Mouse (Mus musculus): Measurements from ENCODE around the gene Gls. TPM values are rescaled to one million over a fixed set of nuclear protein-coding genes. Genes with fewer than 3 reads are reported as not detected.

Gls gene
- 14.6 and 16.0 TPM in 2 replicates for polyA plus RNA-seq (2016; fragmentation: Nextera tagmentation; extraction: Ambion mirVana)

- Histone ChIP-seq H3K4me3 (peak within 1 kb of the TSS; percentile 90), H3K4me1 (peaks cover 27% of the 10 kb centered on the region), H3K36me3 (replicated peaks) (no peaks in the 10 kb centered on the region), H3K27me3 (ENCODE audit: poor library complexity, severe bottlenecking) (peaks cover 12% of the 10 kb centered on the region), H3K27ac (peak within 1 kb of the TSS; percentile 96), H3K9me3 (no peaks in the 10 kb centered on the region)
- peak; percentile 96 for DNase-seq (ENCODE audit: extremely low spot score, low spot score)
- under 1% methylated on average over 46 of the region's 46 CpGs for WGBS
These were observed at the start of gene Gls for GRCm38 (mm10) chr1:52233143-52233713. Gls (minus strand) TSS chr1:52233232.

GRCm38 (mm10) chr1:52279831-52280595 lies 47.0 kb upstream of the Gls start:
- Histone ChIP-seq H3K9me3 (no peaks in the 10 kb centered on the region), H3K27me3 (ENCODE audit: poor library complexity, severe bottlenecking) (no peaks in the 10 kb centered on the region), H3K27ac (no peak overlapping the region), H3K36me3 (replicated peaks) (no peaks in the 10 kb centered on the region), H3K4me3 (no peak overlapping the region), H3K4me1 (0 out of 2 replicates have a peak, but pooled peaks cover 6% of the 10 kb centered on the region)
- WGBS: 64% methylated on average over 7 of the region's 7 CpGs
- no peak for DNase-seq (ENCODE audit: extremely low spot score, low spot score)

DNA sequence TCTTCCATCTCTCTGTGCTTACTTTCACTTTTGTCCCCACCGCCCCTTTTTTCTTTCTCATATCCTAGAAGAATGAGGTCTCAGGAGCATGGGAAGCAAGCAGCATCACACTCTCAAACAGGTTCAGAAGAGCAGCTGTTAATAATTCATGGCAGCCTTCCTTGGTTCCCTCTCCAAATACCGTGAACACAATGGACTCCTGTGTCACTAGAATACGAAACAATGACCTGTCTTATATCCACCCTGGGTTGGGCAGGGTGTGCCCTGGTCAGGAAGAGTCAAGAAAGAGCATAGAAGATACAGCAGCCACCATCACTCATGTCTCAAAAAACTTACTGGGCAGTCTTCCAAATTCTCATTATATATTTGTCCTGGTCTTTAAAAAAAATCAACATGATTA lies 46.3 kb upstream of the Gls start:
- no peaks in the 10 kb centered on the region for H3K27me3 ChIP-seq (ENCODE audit: poor library complexity, severe bottlenecking)
- 64% methylated on average over 3 of the region's 3 CpGs for WGBS
- no peaks in the 10 kb centered on the region for H3K36me3 ChIP-seq (replicated peaks)
- no peak for DNase-seq (ENCODE audit: extremely low spot score, low spot score)
- H3K4me1 ChIP-seq: 0 out of 2 replicates have a peak, but pooled peaks cover 6% of the 10 kb centered on the region
- no peaks in the 10 kb centered on the region for H3K9me3 ChIP-seq
- H3K27ac ChIP-seq: no peak overlapping the region
- no peak overlapping the region for H3K4me3 ChIP-seq

- Histone ChIP-seq H3K36me3 (replicated peaks) (no peaks in the 10 kb centered on the region), H3K4me3 (no peak overlapping the region), H3K27ac (no peak overlapping the region), H3K27me3 (ENCODE audit: poor library complexity, severe bottlenecking) (no peaks in the 10 kb centered on the region), H3K9me3 (no peaks in the 10 kb centered on the region), H3K4me1 (0 out of 2 replicates have a peak, but pooled peaks cover 6% of the 10 kb centered on the region)
- 72% methylated on average over 6 of the region's 6 CpGs for WGBS
- no peak for DNase-seq (ENCODE audit: extremely low spot score, low spot score)
These were observed 45.0 kb upstream of the Gls start for GRCm38 (mm10) chr1:52278073-52278472.

GRCm38 (mm10) chr1:52274210-52274609 lies 41.2 kb upstream of the Gls start:
- Histone ChIP-seq H3K36me3 (replicated peaks) (no peaks in the 10 kb centered on the region), H3K9me3 (no peaks in the 10 kb centered on the region), H3K4me1 (no peaks in the 10 kb centered on the region), H3K4me3 (no peak overlapping the region), H3K27me3 (ENCODE audit: poor library complexity, severe bottlenecking) (no peaks in the 10 kb centered on the region), H3K27ac (no peak overlapping the region)
- 87% methylated on average over 3 of the region's 3 CpGs for WGBS
- DNase-seq (ENCODE audit: extremely low spot score, low spot score): no peak

DNA sequence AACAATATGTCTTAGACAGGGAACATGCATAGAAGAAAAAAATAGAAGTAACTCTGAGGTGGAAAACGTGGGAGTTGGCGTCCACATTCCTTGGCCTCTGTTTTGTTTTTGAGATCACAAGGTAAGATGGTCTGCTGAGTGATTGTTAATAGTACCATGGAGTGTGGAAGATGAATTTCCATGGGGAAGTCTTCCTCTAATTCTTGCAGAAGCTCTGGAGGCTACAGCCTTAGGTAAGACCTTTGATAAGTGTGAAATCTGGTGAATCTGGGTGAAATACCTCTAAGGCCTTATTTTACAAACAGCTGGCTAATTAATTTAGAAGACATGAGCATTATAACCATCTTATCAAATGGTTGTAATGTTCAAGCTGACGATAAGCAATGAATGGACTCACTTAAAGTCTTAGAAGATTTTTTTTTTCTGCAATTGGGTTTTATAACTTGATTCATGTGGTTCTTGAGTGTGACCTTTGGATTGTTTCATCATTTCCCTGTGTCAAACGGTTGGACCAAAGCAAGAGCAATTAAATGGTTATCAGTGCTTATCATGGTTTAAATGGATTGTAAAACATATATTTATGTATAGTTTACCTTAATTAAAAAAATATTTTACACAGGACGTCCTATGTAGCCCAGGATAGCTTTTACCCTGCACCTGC lies 39.1 kb upstream of the Gls start:
- WGBS: 87% methylated on average over 5 of the region's 5 CpGs

DNA sequence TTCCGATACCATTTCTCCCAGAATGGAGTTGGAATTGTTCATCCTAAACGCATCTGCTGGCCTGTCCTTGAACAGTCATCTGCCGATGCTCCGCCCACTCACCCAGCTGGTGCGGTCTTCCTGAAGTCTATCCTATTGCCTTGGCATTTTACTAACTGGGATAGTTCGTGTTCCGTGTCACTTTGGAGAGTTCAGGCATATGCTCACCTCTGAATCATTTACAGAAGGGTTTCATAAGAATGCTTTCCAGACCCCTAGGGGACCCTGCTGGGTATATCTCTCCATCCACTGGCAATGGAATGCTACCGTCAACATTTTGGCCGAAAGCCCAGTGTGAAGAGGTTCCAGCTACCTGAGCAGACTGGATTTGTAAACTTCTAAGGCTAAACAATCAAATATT lies 37.3 kb upstream of the Gls start:
- 90% methylated on average over 9 of the region's 9 CpGs for WGBS
- H3K4me3 ChIP-seq: no peak overlapping the region
- DNase-seq (ENCODE audit: extremely low spot score, low spot score): no peak
- H3K9me3 ChIP-seq: no peaks in the 10 kb centered on the region
- no peak overlapping the region for H3K27ac ChIP-seq
- no peaks in the 10 kb centered on the region for H3K27me3 ChIP-seq (ENCODE audit: poor library complexity, severe bottlenecking)
- H3K36me3 ChIP-seq (replicated peaks): no peaks in the 10 kb centered on the region
- no peaks in the 10 kb centered on the region for H3K4me1 ChIP-seq

More for the DNA sequence above, 39.1 kb upstream of the Gls start:
- H3K4me3 ChIP-seq: no peak overlapping the region
- no peaks in the 10 kb centered on the region for H3K36me3 ChIP-seq (replicated peaks)
- H3K27me3 ChIP-seq (ENCODE audit: poor library complexity, severe bottlenecking): no peaks in the 10 kb centered on the region
- DNase-seq (ENCODE audit: extremely low spot score, low spot score): no peak
- H3K27ac ChIP-seq: no peak overlapping the region
- no peaks in the 10 kb centered on the region for H3K9me3 ChIP-seq
- H3K4me1 ChIP-seq: no peaks in the 10 kb centered on the region

DNA sequence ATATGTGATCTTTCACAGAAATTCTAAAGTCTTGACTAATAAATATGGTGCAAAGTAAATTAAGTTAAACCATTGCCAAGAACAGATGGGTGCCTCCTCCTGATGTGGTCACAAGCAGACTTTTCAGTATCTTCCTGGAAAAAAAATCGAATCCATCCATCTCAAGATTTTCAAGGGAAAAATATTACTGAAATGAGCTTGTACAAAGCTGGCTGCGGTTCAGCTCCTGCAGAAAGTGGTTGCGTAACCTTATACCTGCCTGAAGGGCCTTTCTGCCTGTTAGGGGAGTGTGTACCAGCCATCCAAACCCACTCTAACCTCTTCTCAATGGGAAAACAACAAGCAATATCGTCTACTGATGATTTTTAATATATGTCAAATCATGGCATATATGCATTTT lies 36.6 kb upstream of the Gls start:
- WGBS: 93% methylated on average over 4 of the region's 4 CpGs
- H3K27ac ChIP-seq: no peak overlapping the region
- H3K27me3 ChIP-seq (ENCODE audit: poor library complexity, severe bottlenecking): no peaks in the 10 kb centered on the region
- no peak overlapping the region for H3K4me3 ChIP-seq
- H3K4me1 ChIP-seq: no peaks in the 10 kb centered on the region
- no peaks in the 10 kb centered on the region for H3K9me3 ChIP-seq
- DNase-seq (ENCODE audit: extremely low spot score, low spot score): no peak
- no peaks in the 10 kb centered on the region for H3K36me3 ChIP-seq (replicated peaks)

- no peak overlapping the region for H3K27ac ChIP-seq
- 91% methylated on average over 6 of the region's 6 CpGs for WGBS
- DNase-seq (ENCODE audit: extremely low spot score, low spot score): no peak
- no peaks in the 10 kb centered on the region for H3K27me3 ChIP-seq (ENCODE audit: poor library complexity, severe bottlenecking)
- no peaks in the 10 kb centered on the region for H3K4me1 ChIP-seq
- H3K36me3 ChIP-seq (replicated peaks): no peaks in the 10 kb centered on the region
- no peaks in the 10 kb centered on the region for H3K9me3 ChIP-seq
- H3K4me3 ChIP-seq: no peak overlapping the region
These were observed 35.0 kb upstream of the Gls start for GRCm38 (mm10) chr1:52268006-52268405.

- DNase-seq (ENCODE audit: extremely low spot score, low spot score): no peak
- no peaks in the 10 kb centered on the region for H3K9me3 ChIP-seq
- no peaks in the 10 kb centered on the region for H3K27me3 ChIP-seq (ENCODE audit: poor library complexity, severe bottlenecking)
- H3K4me3 ChIP-seq: no peak overlapping the region
- 60% methylated on average over 3 of the region's 3 CpGs for WGBS
- no peaks in the 10 kb centered on the region for H3K36me3 ChIP-seq (replicated peaks)
- no peaks in the 10 kb centered on the region for H3K4me1 ChIP-seq
- H3K27ac ChIP-seq: no peak overlapping the region
These were observed 34.6 kb upstream of the Gls start for GRCm38 (mm10) chr1:52267606-52268005.

- Histone ChIP-seq H3K4me3 (no peak overlapping the region), H3K27me3 (ENCODE audit: poor library complexity, severe bottlenecking) (no peaks in the 10 kb centered on the region), H3K36me3 (replicated peaks) (no peaks in the 10 kb centered on the region), H3K27ac (no peak overlapping the region), H3K9me3 (no peaks in the 10 kb centered on the region), H3K4me1 (no peaks in the 10 kb centered on the region)
- WGBS: 79% methylated on average over 3 of the region's 3 CpGs
- DNase-seq (ENCODE audit: extremely low spot score, low spot score): no peak
These were observed 33.0 kb upstream of the Gls start for GRCm38 (mm10) chr1:52265886-52266516.

- Histone ChIP-seq H3K36me3 (replicated peaks) (no peaks in the 10 kb centered on the region), H3K27me3 (ENCODE audit: poor library complexity, severe bottlenecking) (no peaks in the 10 kb centered on the region), H3K4me1 (no peaks in the 10 kb centered on the region), H3K9me3 (no peaks in the 10 kb centered on the region), H3K4me3 (no peak overlapping the region), H3K27ac (no peak overlapping the region)
- WGBS: 80% methylated on average over 3 of the region's 3 CpGs
- no peak for DNase-seq (ENCODE audit: extremely low spot score, low spot score)
These were observed 31.3 kb upstream of the Gls start for GRCm38 (mm10) chr1:52264290-52264689.

Data from forebrain, embryonic 10.5 days (tissue).